Mouse (Mus musculus) C2C12 (cell line): Measurements from ENCODE around the gene Cetn4. TPM values are rescaled to one million over a fixed set of nuclear protein-coding genes. Genes with fewer than 3 reads are reported as not detected.

Experiments
- H3K27me3 ChIP-seq: one replicate; pipeline ENCODE4 v1.6.1; 2011; ENCODE audit not compliant: control insufficient read depth, insufficient read depth, insufficient read length
- H3K36me3 ChIP-seq: one replicate; pipeline ENCODE4 v1.6.1; 2011; ENCODE audit not compliant: control insufficient read depth, insufficient read depth
- H3K4me3 ChIP-seq: one replicate; pipeline ENCODE4 v1.5.1; 2011; ENCODE audit warnings: mild to moderate bottlenecking, control low read depth; ENCODE audit not compliant: poor library complexity, insufficient read depth, severe bottlenecking
- H3K79me2 ChIP-seq: one replicate; pipeline ENCODE4 v1.6.1; 2011; ENCODE audit not compliant: control insufficient read depth, insufficient read depth
- H3K79me3 ChIP-seq: one replicate; pipeline ENCODE4 v1.6.1; 2011; ENCODE audit warnings: low read depth, control low read depth
- H3ac ChIP-seq: one replicate; pipeline ENCODE3; 2011; ENCODE audit warnings: low read depth; ENCODE audit not compliant: control insufficient read depth, insufficient read length
- CEBPB ChIP-seq: IDR thresholded peaks from one replicate; pipeline ENCODE4 v1.6.1; 2011; ENCODE audit warnings: low read depth, mild to moderate bottlenecking, control low read depth, moderate library complexity
- CTCF ChIP-seq: IDR thresholded peaks from one replicate; pipeline ENCODE4 v1.5.1; 2011; ENCODE audit not compliant: control insufficient read depth, insufficient read depth, insufficient read length
- FOSL1 ChIP-seq: IDR thresholded peaks from one replicate; pipeline ENCODE4 v1.8.0; 2011; ENCODE audit warnings: mild to moderate bottlenecking, low read length; ENCODE audit not compliant: poor library complexity, insufficient read depth, severe bottlenecking
- MAX ChIP-seq: IDR thresholded peaks from one replicate; pipeline ENCODE4 v1.6.1; 2011; ENCODE audit warnings: mild to moderate bottlenecking, control low read depth
- MYOD1 ChIP-seq: IDR thresholded peaks from one replicate; pipeline ENCODE4 v1.6.1; 2011; ENCODE audit warnings: low read depth; ENCODE audit not compliant: control insufficient read depth, insufficient read length
- MYOG ChIP-seq: IDR thresholded peaks from one replicate; pipeline ENCODE4 v1.6.1; 2011; ENCODE audit not compliant: control insufficient read depth, insufficient read length; ENCODE audit errors: extremely low read depth
- USF1 ChIP-seq: IDR thresholded peaks from one replicate; pipeline ENCODE4 v1.6.1; 2011; ENCODE audit warnings: low read depth, mild to moderate bottlenecking, control low read depth, moderate library complexity
- polyA plus RNA-seq: library from polyadenylated mRNA; unstranded; fragments of >200 nt; fragmentation: generic; extraction: Trizol; gene quantifications from one replicate; pipeline ENCODE4 v1.2.1, GENCODE M21; 2012; ENCODE audit warnings: missing spikeins

Cetn4 gene
- polyA plus RNA-seq, 1 experiment: 0.75 TPM

- H3ac ChIP-seq: no peak overlapping the region
- H3K4me3 ChIP-seq: no peak overlapping the region
- no peaks in the 10 kb centered on the region for H3K79me2 ChIP-seq
- TF ChIP-seq CEBPB: no peak
- no peaks in the 10 kb centered on the region for H3K27me3 ChIP-seq
- H3K36me3 ChIP-seq: no peaks in the 10 kb centered on the region
- no peaks in the 10 kb centered on the region for H3K79me3 ChIP-seq
These were observed 17.5 kb upstream of the Cetn4 start for GRCm38 (mm10) chr3:37329963-37330362.

DNA sequence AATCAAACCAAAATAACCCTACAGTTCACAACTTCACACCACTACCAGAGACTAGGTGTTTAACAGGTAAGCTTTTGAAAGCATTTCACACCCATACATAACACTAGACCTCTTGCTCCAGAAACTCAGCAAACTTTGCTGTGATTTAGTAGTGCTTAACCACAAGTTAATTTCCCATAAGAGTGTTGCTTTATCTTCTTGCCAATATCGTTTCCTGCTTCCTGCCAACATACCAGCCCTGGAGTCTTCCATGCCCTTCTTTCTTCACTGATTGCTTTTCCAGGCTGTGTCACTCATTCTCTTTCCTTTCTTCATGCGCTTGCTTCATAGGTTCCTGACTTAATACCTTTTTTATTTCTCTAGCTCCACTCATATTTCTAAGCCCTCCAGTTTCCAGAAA lies 16.0 kb upstream of the Cetn4 start:
- H3K4me3 ChIP-seq: no peak overlapping the region
- no peaks in the 10 kb centered on the region for H3K79me3 ChIP-seq
- H3K36me3 ChIP-seq: no peaks in the 10 kb centered on the region
- no peaks in the 10 kb centered on the region for H3K27me3 ChIP-seq
- TF ChIP-seq FOSL1: no peak
- no peak for TF ChIP-seq USF1
- no peak for TF ChIP-seq CTCF
- TF ChIP-seq MYOD1: no peak
- no peak for TF ChIP-seq MAX
- TF ChIP-seq MYOG: no peak
- no peak for TF ChIP-seq CEBPB
- H3K79me2 ChIP-seq: no peaks in the 10 kb centered on the region
- H3ac ChIP-seq: no peak overlapping the region

- Histone ChIP-seq H3K36me3 (no peaks in the 10 kb centered on the region), H3ac (no peak overlapping the region), H3K79me2 (no peaks in the 10 kb centered on the region), H3K4me3 (no peak overlapping the region), H3K27me3 (no peaks in the 10 kb centered on the region), H3K79me3 (no peaks in the 10 kb centered on the region)
- no peak for TF ChIP-seq FOSL1
- TF ChIP-seq MYOG: no peak
- TF ChIP-seq MAX: no peak
- TF ChIP-seq CTCF: no peak
- TF ChIP-seq USF1: no peak
- no peak for TF ChIP-seq CEBPB
- TF ChIP-seq MYOD1: no peak
These were observed 14.1 kb upstream of the Cetn4 start for GRCm38 (mm10) chr3:37326627-37327026.

GRCm38 (mm10) chr3:37325317-37326112 lies 13.0 kb upstream of the Cetn4 start:
- H3K4me3 ChIP-seq: no peak overlapping the region
- TF ChIP-seq MAX (no peak), CTCF (no peak), MYOG (no peak), CEBPB (no peak), MYOD1 (no peak), USF1 (no peak), FOSL1 (no peak)
- no peaks in the 10 kb centered on the region for H3K79me2 ChIP-seq
- no peaks in the 10 kb centered on the region for H3K79me3 ChIP-seq
- H3K36me3 ChIP-seq: peaks cover 6% of the 10 kb centered on the region
- no peak overlapping the region for H3ac ChIP-seq
- H3K27me3 ChIP-seq: no peaks in the 10 kb centered on the region

- no peak overlapping the region for H3K4me3 ChIP-seq
- H3K36me3 ChIP-seq: peaks cover 18% of the 10 kb centered on the region
- no peak overlapping the region for H3ac ChIP-seq
- no peaks in the 10 kb centered on the region for H3K27me3 ChIP-seq
- TF ChIP-seq MYOG: no peak
- TF ChIP-seq CTCF: no peak
- TF ChIP-seq MAX: no peak
- no peak for TF ChIP-seq CEBPB
- no peak for TF ChIP-seq USF1
- TF ChIP-seq MYOD1: no peak
- no peaks in the 10 kb centered on the region for H3K79me3 ChIP-seq
- no peaks in the 10 kb centered on the region for H3K79me2 ChIP-seq
These were observed 11.8 kb upstream of the Cetn4 start for GRCm38 (mm10) chr3:37324310-37324709.

GRCm38 (mm10) chr3:37316233-37316632 lies 3.7 kb upstream of the Cetn4 start:
- Histone ChIP-seq H3ac (no peak overlapping the region), H3K79me2 (peaks cover 39% of the 10 kb centered on the region), H3K36me3 (peaks cover 32% of the 10 kb centered on the region), H3K79me3 (peaks cover 6% of the 10 kb centered on the region), H3K27me3 (no peaks in the 10 kb centered on the region), H3K4me3 (no peak overlapping the region)
- no peak for TF ChIP-seq CEBPB
- no peak for TF ChIP-seq FOSL1
- no peak for TF ChIP-seq CTCF
- TF ChIP-seq MAX: no peak
- TF ChIP-seq MYOG: no peak
- no peak for TF ChIP-seq MYOD1
- no peak for TF ChIP-seq USF1
